Mouse (Mus musculus) common myeloid progenitor, adult 5-6 weeks (primary cell): ENCODE measurements around the gene Tpst2. TPM values are rescaled to one million over a fixed set of nuclear protein-coding genes. Genes with fewer than 3 reads are reported as not detected.

ENCODE experiments used
- ATAC-seq: replicated peaks from 2 replicates; pipeline ENCODE4 v1.8.0; 2016; ENCODE audit warnings: low read depth, mild to moderate bottlenecking, moderate TSS enrichment, inconsistent platforms; ENCODE audit not compliant: poor library complexity, severe bottlenecking
- total RNA-seq: library from RNA; stranded (forward); fragments of 200-1000, 187-1606 nt; gene quantifications from 2 replicates; pipeline ENCODE4 v1.2.3, GENCODE M21; 2017

Tpst2 gene
- total RNA-seq: 23.7 and 32.0 TPM in 2 replicates

- peak; percentile 70 for ATAC-seq
Measured at GRCm38 (mm10) chr5:112276267-112276873, at the start of gene Tpst2. TSS of gene Tpst2 (plus strand) at chr5:112276691.

DNA sequence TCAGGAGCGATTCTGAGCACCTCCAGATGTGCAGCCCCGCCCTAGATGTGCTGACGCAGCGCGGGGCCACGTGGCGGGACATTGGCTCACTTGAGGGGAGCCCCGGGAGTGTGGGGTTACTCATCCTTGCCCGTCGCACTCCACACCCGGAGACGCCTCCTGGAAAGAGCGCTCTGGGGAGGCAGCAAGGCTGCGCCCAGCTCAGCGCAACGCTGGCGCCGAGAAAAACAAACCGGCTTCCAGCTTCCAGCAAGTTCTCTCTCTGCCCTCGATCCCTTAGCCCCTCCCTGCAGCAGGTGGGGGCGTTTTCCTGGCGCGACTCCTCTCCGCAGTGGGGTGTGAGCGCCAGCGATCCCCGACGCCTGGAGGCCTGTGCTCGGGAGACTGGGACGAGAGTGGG lies 49.1 kb upstream of the Tpst2 start:
- no peak; the same call in 1 of the 2 replicates for ATAC-seq

GRCm38 (mm10) chr5:112227898-112228239 lies 48.6 kb upstream of the Tpst2 start:
- ATAC-seq: no peak

DNA sequence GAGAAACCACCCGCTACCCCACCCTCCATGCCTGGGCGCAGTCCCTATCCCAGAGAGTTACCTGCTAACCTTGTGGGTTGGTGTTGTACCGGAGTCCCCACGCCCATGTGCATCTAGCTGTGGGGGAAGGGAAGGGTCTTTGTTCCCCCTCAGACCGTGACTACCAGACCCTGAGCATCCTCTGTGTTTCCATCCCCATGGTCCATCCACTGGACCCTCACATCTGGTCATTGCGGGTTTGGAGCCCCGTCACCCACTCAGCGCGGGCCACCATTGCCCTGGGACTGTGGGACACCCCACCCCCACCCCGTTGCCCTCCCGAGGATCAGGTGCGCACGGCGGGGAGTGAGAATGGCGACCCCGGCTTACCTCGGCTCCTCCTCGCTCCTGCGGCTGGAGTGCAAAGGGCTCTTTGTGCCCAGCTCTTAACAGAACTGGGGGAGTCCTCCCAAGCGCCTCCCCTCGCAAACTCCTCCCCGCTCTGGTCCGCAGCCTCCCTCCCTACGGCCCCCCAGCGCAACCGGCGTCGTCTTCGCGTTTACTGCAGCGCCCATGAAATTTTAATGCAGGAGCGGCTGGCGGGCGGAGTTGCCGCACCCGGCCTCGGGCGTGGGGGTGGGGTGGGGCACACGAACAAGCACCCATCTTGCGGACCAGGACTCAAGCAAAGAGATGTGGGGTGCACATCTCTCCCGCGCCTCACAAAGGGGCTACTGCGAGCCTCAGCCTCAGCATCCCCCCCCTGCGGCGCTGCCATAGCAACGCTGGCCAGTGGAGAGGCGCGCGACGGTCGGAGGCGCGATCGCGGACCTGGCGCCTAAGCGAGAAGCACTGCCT lies 48.0 kb upstream of the Tpst2 start:
- ATAC-seq: no peak

- ATAC-seq: no peak
Measured at GRCm38 (mm10) chr5:112235806-112236205, 40.7 kb upstream of the Tpst2 start.

- no peak for ATAC-seq
Measured at GRCm38 (mm10) chr5:112236631-112237030, 39.9 kb upstream of the Tpst2 start.

DNA sequence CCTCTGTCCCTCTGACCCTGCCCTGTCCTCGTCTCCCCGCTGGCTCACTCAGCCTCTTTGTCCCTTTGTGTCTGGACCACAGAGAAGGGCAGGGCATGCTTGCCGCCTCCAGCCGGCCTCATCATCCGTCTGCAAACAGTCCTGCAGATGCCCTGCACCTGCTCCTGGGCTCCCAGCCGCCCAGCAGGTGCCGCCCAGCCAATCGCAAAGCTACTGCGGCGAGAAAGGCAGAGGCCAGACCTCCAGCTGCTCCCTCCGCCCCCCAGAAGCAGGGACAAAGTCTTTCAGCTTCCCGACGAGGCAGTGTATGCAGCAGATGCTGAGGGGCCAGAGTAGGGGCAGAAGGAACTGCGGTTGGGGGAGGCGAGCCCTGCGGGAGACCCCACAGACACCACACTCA lies 39.1 kb upstream of the Tpst2 start:
- ATAC-seq: no peak

DNA sequence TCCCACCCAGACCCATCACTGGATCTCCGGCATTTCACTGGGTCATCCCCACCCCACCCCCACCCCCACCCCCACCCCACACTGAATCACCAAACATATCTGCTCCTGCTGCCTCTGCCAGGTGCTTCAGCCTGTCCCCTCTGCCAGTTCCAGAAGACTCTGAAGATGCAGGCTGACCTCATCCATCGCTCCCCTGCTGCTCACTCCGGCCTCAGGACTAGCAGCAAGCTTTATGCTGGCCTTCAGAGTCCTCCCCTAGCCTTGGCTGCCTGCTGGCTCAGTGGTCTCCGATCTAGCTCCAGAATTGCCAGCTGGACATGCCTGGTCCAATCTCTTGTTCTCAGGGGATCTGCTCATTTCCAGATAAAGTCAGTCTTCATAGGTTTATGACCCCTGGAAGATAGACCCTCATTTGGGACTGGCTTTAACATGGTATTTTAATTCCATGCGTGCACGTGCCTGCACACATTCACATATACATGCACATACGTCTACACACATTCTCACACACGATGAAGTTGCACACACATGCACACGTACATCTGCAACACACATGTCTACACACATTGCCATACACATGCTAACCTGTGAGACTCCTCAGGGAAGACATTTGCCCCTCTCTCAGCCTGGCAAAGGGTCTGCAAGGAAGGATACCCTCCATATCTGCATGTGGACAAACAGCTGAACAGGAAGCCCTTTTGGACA lies 38.5 kb upstream of the Tpst2 start:
- ATAC-seq: no peak

- no peak for ATAC-seq
Measured at GRCm38 (mm10) chr5:112238781-112239482, 37.6 kb upstream of the Tpst2 start.

DNA sequence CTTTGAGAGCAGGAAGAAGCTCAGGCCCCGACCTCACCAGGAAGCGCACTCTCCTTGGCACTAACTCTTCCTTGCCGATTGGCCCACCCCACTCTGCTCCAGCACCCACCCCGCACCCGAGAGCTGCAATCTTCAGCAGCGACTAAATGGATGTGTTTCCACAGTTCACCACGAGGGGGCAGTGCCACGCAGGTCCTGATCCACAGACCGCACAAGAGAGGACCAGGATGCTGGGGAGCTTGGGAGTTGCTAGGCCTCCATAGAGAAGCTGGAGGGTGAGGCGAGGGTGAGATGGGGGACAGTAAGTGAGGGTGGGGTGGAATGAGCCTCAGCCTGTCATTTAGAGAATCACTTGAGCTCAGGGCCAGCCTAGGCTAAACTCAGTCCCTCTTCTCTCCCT lies 35.7 kb upstream of the Tpst2 start:
- peak; percentile 55 for ATAC-seq

DNA sequence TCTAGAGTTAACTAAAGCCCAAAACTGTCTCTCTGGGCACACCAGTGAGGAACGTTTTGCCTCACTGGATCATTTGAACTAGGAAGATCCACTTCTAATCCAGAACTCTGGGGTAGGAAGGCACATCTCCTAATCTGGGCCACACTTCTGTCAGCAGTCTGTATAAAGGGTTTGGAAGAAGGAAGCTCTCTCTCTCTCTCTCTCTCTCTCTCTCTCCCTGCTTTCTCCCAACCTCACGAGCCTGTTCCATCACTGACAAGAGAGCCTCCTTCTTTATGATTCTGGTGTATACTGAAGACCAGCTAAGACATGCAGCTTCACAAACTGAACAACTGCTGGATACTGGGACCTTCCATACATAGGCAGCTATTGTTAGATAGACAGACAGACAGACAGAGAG lies 34.6 kb upstream of the Tpst2 start:
- ATAC-seq: no peak

DNA sequence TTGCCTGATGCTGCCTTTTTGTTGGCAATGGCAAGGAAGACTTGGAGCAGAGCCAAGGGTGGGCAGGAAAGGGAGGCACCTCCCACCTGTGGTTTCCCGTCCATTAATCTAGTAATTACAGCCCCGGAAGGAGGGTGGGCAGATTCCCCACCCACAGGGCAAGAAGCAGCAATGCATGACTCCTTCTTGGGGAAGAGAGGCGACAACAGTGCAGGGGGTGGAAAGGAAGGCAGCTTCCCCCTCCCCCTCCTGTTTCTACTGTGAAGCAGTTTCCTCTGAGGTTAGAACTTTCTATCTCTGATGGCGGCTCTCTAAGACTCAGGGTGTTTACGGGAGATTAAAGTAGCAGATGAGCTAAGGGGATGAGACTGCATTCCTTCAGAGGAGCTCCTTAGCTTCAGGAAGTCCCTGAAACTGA lies 34.1 kb upstream of the Tpst2 start:
- peak; percentile 88 for ATAC-seq

DNA sequence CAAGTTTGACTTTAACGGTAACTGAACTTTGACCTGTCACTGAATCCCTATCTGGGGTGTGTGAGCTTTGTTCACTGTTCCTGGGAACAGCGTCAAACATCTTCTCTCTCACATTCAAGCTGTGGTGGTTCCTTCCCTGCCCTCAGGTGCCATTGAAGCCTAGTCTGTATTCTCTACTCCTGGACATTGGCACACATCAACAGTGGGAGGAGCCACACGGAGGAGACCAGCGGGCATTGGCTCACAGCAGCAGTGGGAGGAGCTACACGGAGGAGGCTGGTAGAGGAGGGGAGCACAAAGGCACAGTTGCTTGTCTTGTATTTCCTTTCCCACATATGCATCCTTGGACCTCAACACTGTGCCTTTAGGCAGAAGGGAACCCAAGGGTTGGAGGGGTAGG lies 33.5 kb upstream of the Tpst2 start:
- ATAC-seq: no peak

- no peak for ATAC-seq
Measured at GRCm38 (mm10) chr5:112243539-112244274, 32.8 kb upstream of the Tpst2 start.

GRCm38 (mm10) chr5:112244275-112244562 lies 32.3 kb upstream of the Tpst2 start:
- no peak for ATAC-seq

DNA sequence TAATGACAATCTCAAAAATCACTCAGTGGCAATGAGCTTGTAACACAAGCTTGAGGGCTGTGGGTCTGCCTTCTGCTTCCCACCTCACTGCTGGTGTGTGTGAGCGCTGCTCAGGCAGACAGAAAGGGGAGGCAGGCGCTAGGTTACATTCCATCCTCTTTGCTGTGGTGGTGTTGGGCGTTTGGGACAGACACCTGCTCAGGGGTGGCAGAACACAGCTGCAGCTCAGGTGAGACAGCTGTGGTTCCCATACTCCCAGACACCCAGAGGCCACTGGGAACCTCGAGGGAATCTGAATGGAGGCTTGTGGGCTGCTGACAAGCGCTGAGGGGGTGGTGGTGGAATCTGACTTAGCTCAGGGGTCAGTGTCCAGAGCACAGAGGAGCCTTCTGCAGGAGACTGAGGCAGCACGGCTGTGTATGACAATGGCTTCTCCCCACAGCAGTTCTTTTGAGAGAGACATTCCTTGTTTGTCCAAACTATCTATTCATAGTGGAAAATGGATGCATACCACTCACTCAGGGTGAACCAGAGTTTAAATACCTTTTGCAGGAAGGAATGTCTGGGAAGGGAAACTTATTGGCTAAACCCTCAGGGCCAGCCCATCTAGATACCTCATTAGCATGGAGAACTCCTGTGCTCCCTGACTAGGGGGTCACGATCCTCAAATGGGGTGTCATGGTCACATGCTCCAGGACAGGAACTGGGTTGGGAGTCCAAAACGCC lies 31.4 kb upstream of the Tpst2 start:
- no peak for ATAC-seq

DNA sequence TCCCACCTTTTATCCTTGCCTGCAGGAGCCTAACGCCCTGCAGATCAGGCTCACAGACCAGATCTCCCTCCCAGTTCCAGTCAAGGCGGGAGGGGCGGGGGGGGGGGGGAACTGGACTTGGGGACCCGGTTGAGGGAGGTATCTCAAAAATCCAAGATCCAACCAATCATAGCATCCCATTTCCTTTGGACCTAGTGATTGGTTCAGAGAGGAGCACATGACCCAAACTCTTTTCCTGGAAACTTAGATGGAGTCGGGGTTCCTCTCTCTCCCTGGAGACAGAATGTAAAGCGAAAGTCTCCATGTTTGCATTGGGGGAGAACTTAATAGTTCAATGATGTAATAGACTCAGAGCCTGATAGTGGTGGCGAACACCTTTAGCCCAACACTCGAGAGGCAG lies 29.1 kb upstream of the Tpst2 start:
- ATAC-seq: no peak

GRCm38 (mm10) chr5:112249106-112249505 lies 27.4 kb upstream of the Tpst2 start:
- ATAC-seq: no peak

- no peak for ATAC-seq
Measured at GRCm38 (mm10) chr5:112252400-112252799, 24.1 kb upstream of the Tpst2 start, which contains the start of gene Cryba4. TSS of gene Cryba4 (minus strand) at chr5:112252518.
